Mouse (Mus musculus): ENCODE measurements around the gene Gclc.

- no peak for TF ChIP-seq POLR2A (IDR thresholded peaks at IDR 0.05; ENCODE audit: insufficient read depth, low read length)
- TF ChIP-seq CTCF (IDR thresholded peaks at IDR 0.05; ENCODE audit: low read depth, low read length), result no peak
Observed at GRCm38 (mm10) chr9:77751091-77751521, 3.2 kb upstream of the Gclc start.

All from ES-Bruce4 (cell line).